Mouse (Mus musculus) liver, embryonic 14.5 days (tissue): Measurements from ENCODE around the gene Gak.

ENCODE experiments used
- CTCF ChIP-seq: IDR thresholded peaks from 2 replicates; pipeline ENCODE4 v1.5.1; 2016; ENCODE audit warnings: antibody characterized with exemption, low read depth, control low read depth
- EP300 ChIP-seq: IDR thresholded peaks from 2 replicates; pipeline ENCODE4 v1.6.1; 2016; ENCODE audit warnings: antibody characterized with exemption, low read depth

DNA sequence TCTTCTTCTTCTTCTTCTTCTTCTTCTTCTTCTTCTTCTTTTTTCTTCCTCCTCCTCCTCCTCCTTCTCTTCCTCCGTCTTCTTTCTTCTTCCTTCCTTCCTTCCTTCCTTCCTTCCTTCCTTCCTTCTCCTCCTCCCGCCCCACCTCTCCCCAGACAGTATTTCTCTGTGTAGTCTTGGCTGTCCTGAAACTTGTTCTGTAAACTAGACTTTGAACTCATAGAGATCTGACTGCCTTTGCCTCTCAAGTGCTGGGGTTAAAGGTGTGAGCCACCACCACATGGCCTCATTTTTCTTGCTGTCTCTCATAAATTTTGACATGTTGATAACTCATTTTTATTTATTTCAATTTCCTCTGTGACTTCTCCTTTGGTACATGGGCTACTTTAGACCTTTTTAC is 67.1 kb downstream of the Gak start:
- TF ChIP-seq CTCF (no peak), EP300 (no peak)
